Mouse (Mus musculus) midbrain, postnatal 0 days (tissue): ENCODE measurements around the gene Cyp27b1. TPM values are rescaled to one million over a fixed set of nuclear protein-coding genes. Genes with fewer than 3 reads are reported as not detected.

ENCODE experiments used
- ATAC-seq: fragments of 200-750 bp; cut with Nextera tagmentation; 2 replicates; pipeline ENCODE4 v1.8.0; 2017; ENCODE audit warnings: moderate number of reproducible peaks, mild to moderate bottlenecking, moderate TSS enrichment, moderate library complexity; ENCODE audit not compliant: low FRiP score
- DNase-seq: peaks from one replicate; pipeline ENCODE4 v3.0.0-alpha.2; 2015; ENCODE audit warnings: low spot score
- H3K27ac ChIP-seq: fragments of 300-500 bp; sonication (generic); 2 replicates; pipeline ENCODE4 v1.5.1; 2014; ENCODE audit warnings: low read depth, mild to moderate bottlenecking, low read length, mixed read lengths
- H3K27me3 ChIP-seq: fragments of 300-500 bp; sonication (generic); 2 replicates; pipeline ENCODE4 v1.6.1; 2014; ENCODE audit warnings: low read length, control low read depth, mixed read lengths; ENCODE audit not compliant: insufficient read depth
- H3K36me3 ChIP-seq: fragments of 300-500 bp; sonication (generic); 2 replicates; pipeline ENCODE4 v1.6.1; 2014; ENCODE audit warnings: low read length, control low read depth, mixed read lengths; ENCODE audit not compliant: insufficient read depth
- H3K4me1 ChIP-seq: fragments of 300-500 bp; sonication (generic); 2 replicates; pipeline ENCODE4 v1.6.1; 2014; ENCODE audit warnings: mild to moderate bottlenecking, control low read depth, antibody characterized with exemption, low read length, mixed read lengths; ENCODE audit not compliant: insufficient read depth
- H3K4me2 ChIP-seq: fragments of 300-500 bp; sonication (generic); 2 replicates; pipeline ENCODE4 v1.6.1; 2014; ENCODE audit warnings: low read depth, mild to moderate bottlenecking, low read length, mixed read lengths; ENCODE audit not compliant: poor library complexity, severe bottlenecking
- H3K4me3 ChIP-seq: fragments of 300-500 bp; sonication (generic); 2 replicates; pipeline ENCODE4 v1.5.1; 2014; ENCODE audit warnings: low read depth, mild to moderate bottlenecking, low read length, moderate library complexity
- H3K9ac ChIP-seq: fragments of 300-500 bp; sonication (generic); replicated peaks from 2 replicates; pipeline ENCODE4 v1.6.1; 2014; ENCODE audit warnings: mild to moderate bottlenecking, low read length, moderate library complexity, mixed read lengths; ENCODE audit not compliant: poor library complexity, severe bottlenecking
- H3K9me3 ChIP-seq: fragments of 300-500 bp; sonication (generic); 2 replicates; pipeline ENCODE4 v1.6.1; 2016; ENCODE audit warnings: low read length, control low read depth
- CTCF ChIP-seq: IDR thresholded peaks from 2 replicates; pipeline ENCODE4 v1.5.1; 2016; ENCODE audit warnings: antibody characterized with exemption, mild to moderate bottlenecking
- WGBS: fragments of 180-500 bp; shearing (Covaris S2); extraction: QIAGEN DNeasy Blood & Tissue Kit; methylation state at CpG from one replicate; pipeline ENCODE4 v1.1.7; 2014; 5-methylcytosine and 5-hydroxymethylcytosine counted together
- polyA plus RNA-seq: library from polyadenylated mRNA; unstranded; fragments of >200 nt; fragmentation: Nextera tagmentation; extraction: Ambion mirVana; gene quantifications from 2 replicates; pipeline ENCODE4 v1.2.1, GENCODE M21; 2015
- total RNA-seq: library from RNA; depleted of rRNA; stranded (reverse); fragments of >200 nt; gene quantifications from 2 replicates; pipeline ENCODE4 v1.2.3, GENCODE M21; 2014

The Cyp27b1 gene
- total and polyA plus RNA-seq, 2 experiments from 2014 or later, result 0.22 TPM; not detected in 1

- no peaks in the 10 kb centered on the region for H3K9me3 ChIP-seq
- peaks cover 13% of the 10 kb centered on the region; the same call in 1 of the 2 replicates for H3K4me1 ChIP-seq
- no peak overlapping the region for H3K27ac ChIP-seq
- H3K27me3 ChIP-seq, result 0 out of 2 replicates have a peak, but pooled peaks cover 4% of the 10 kb centered on the region
- no peak overlapping the region; the same call in 1 of the 2 replicates for H3K9ac ChIP-seq
- peaks cover 57% of the 10 kb centered on the region for H3K36me3 ChIP-seq
- DNase-seq (peak; percentile 20), ATAC-seq (no peak)
- peak; percentile 15; the same call in 1 of the 2 replicates for TF ChIP-seq CTCF
- H3K4me2 ChIP-seq, result no peak overlapping the region
- no peak overlapping the region for H3K4me3 ChIP-seq
- 14% methylated on average over 35 of the region's 51 CpGs for WGBS
Measured at GRCm38 (mm10) chr10:127091507-127092396, 43.7 kb downstream of the Cyp27b1 start.

- 41% methylated on average over 4 of the region's 4 CpGs for WGBS
- Histone ChIP-seq H3K4me1 (peaks cover 13% of the 10 kb centered on the region; the same call in 1 of the 2 replicates), H3K27me3 (no peaks in the 10 kb centered on the region), H3K27ac (no peak overlapping the region), H3K4me2 (no peak overlapping the region), H3K4me3 (no peak overlapping the region), H3K9me3 (no peaks in the 10 kb centered on the region), H3K9ac (no peak overlapping the region), H3K36me3 (peaks cover 54% of the 10 kb centered on the region)
- no peak for TF ChIP-seq CTCF
- DNase-seq, result no peak
- ATAC-seq, result no peak
Measured at GRCm38 (mm10) chr10:127092742-127093141, 44.7 kb downstream of the Cyp27b1 start.

GRCm38 (mm10) chr10:127094382-127094802 lies 46.3 kb downstream of the Cyp27b1 start:
- peaks cover 56% of the 10 kb centered on the region for H3K36me3 ChIP-seq
- WGBS, result 34% methylated on average over 7 of the region's 7 CpGs
- H3K27me3 ChIP-seq, result no peaks in the 10 kb centered on the region
- no peak overlapping the region for H3K9ac ChIP-seq
- ATAC-seq (no peak), DNase-seq (peak; percentile 54)
- H3K9me3 ChIP-seq, result no peaks in the 10 kb centered on the region
- H3K4me3 ChIP-seq, result no peak overlapping the region
- H3K27ac ChIP-seq, result peak overlapping the region; percentile 62
- H3K4me1 ChIP-seq, result peaks cover 13% of the 10 kb centered on the region; the same call in 1 of the 2 replicates
- H3K4me2 ChIP-seq, result no peak overlapping the region
- no peak for TF ChIP-seq CTCF

DNA sequence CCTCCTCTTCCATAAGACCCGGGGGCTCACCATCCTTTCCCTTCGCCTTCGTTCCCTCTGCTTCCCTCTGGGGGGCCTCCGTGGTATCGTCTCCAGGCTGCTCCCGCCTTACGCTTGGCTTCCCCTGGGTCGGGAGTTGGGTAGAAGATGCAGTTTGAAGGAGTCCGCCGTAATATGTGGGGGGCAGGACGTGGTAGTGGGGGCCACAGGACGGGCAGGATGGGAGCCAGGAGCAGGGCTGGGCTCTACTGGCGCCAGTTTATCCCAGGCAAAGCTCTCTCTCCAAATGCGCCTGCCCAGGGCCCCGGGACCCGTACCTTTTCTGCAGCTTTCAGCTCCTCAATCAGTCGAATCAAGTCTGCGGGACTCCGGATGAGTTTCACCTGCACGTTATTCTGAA lies 50.5 kb downstream of the Cyp27b1 start:
- no peaks in the 10 kb centered on the region for H3K27me3 ChIP-seq
- no peak overlapping the region for H3K4me3 ChIP-seq
- DNase-seq, result no peak
- H3K36me3 ChIP-seq, result peaks cover 49% of the 10 kb centered on the region
- no peak overlapping the region for H3K27ac ChIP-seq
- no peak overlapping the region for H3K4me2 ChIP-seq
- peaks cover 3% of the 10 kb centered on the region; the same call in 1 of the 2 replicates for H3K4me1 ChIP-seq
- no peak overlapping the region for H3K9ac ChIP-seq
- 84% methylated on average over 20 of the region's 20 CpGs for WGBS
- peak; percentile 15; the same call in 1 of the 2 replicates for TF ChIP-seq CTCF
- no peak for ATAC-seq
- no peaks in the 10 kb centered on the region for H3K9me3 ChIP-seq

GRCm38 (mm10) chr10:127099191-127099590 lies 51.1 kb downstream of the Cyp27b1 start:
- DNase-seq (no peak), ATAC-seq (no peak)
- peaks cover 3% of the 10 kb centered on the region; the same call in 1 of the 2 replicates for H3K4me1 ChIP-seq
- no peak overlapping the region for H3K9ac ChIP-seq
- TF ChIP-seq CTCF, result no peak
- no peak overlapping the region for H3K27ac ChIP-seq
- H3K36me3 ChIP-seq, result peaks cover 49% of the 10 kb centered on the region
- no peak overlapping the region for H3K4me3 ChIP-seq
- H3K4me2 ChIP-seq, result no peak overlapping the region
- WGBS, result 88% methylated on average over 10 of the region's 10 CpGs
- H3K9me3 ChIP-seq, result no peaks in the 10 kb centered on the region
- H3K27me3 ChIP-seq, result no peaks in the 10 kb centered on the region

DNA sequence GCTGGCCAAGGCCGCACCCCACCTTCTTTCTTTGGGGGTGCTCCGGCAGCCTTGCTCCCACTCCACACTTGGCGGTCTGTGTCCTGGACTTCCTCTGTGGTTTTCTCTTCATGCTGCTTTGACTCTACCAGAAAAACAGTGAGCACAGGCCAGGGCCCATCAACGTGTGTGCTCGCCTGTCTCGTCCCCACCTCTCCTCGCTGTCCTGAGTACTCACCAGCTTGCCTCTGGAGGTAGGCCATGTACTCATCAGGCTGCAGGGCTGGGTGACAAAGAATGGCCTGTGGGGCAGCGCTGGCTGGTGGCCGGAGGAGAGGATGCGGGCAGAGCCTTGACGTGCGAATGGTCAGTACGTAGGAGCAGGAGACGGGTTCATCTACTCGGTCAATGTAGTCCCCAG lies 51.8 kb downstream of the Cyp27b1 start:
- H3K4me1 ChIP-seq, result no peaks in the 10 kb centered on the region
- WGBS, result 94% methylated on average over 15 of the region's 15 CpGs
- H3K4me2 ChIP-seq, result no peak overlapping the region
- ATAC-seq (no peak), DNase-seq (no peak)
- peaks cover 48% of the 10 kb centered on the region for H3K36me3 ChIP-seq
- H3K27me3 ChIP-seq, result no peaks in the 10 kb centered on the region
- no peak overlapping the region for H3K9ac ChIP-seq
- no peak for TF ChIP-seq CTCF
- H3K4me3 ChIP-seq, result no peak overlapping the region
- no peaks in the 10 kb centered on the region for H3K9me3 ChIP-seq
- H3K27ac ChIP-seq, result no peak overlapping the region
